Mouse (Mus musculus) lung, embryonic 14.5 days (tissue): ENCODE measurements around the gene Eef1akmt1. TPM values are rescaled to one million over a fixed set of nuclear protein-coding genes. Genes with fewer than 3 reads are reported as not detected.

Experiments used
- ATAC-seq: fragments of 200-750 bp; cut with Nextera tagmentation; 2 replicates; pipeline ENCODE4 v1.8.0; 2017; ENCODE audit warnings: mild to moderate bottlenecking, moderate TSS enrichment, moderate library complexity; ENCODE audit not compliant: insufficient read depth
- DNase-seq: peaks from one replicate; pipeline ENCODE4 v3.0.0-alpha.2; 2015
- H3K27ac ChIP-seq: fragments of 300-500 bp; sonication (generic); 2 replicates; pipeline ENCODE4 v1.5.1; 2014; ENCODE audit warnings: low read depth, mild to moderate bottlenecking, moderate library complexity
- H3K27me3 ChIP-seq: fragments of 300-500 bp; sonication (generic); 2 replicates; pipeline ENCODE4 v1.6.1; 2014; ENCODE audit warnings: low read length, control low read depth; ENCODE audit not compliant: insufficient read depth
- H3K36me3 ChIP-seq: fragments of 300-500 bp; sonication (generic); 2 replicates; pipeline ENCODE4 v1.6.1; 2014; ENCODE audit warnings: control low read depth; ENCODE audit not compliant: insufficient read depth
- H3K4me1 ChIP-seq: fragments of 300-500 bp; sonication (generic); 2 replicates; pipeline ENCODE4 v1.6.1; 2014; ENCODE audit warnings: antibody characterized with exemption, control low read depth; ENCODE audit not compliant: insufficient read depth
- H3K4me2 ChIP-seq: fragments of 300-500 bp; sonication (generic); 2 replicates; pipeline ENCODE4 v1.6.1; 2014; ENCODE audit warnings: mild to moderate bottlenecking
- H3K4me3 ChIP-seq: fragments of 300-500 bp; sonication (generic); 2 replicates; pipeline ENCODE4 v1.5.1; 2014; ENCODE audit warnings: low read depth, low read length
- H3K9ac ChIP-seq: fragments of 300-500 bp; sonication (generic); 2 replicates; pipeline ENCODE4 v1.6.1; 2014
- H3K9me3 ChIP-seq: fragments of 300-500 bp; sonication (generic); 2 replicates; pipeline ENCODE4 v1.6.1; 2016; ENCODE audit warnings: low read depth, low read length, control low read depth
- CTCF ChIP-seq: IDR thresholded peaks from 2 replicates; pipeline ENCODE4 v1.5.1; 2016; ENCODE audit warnings: antibody characterized with exemption, low read depth
- WGBS: fragments of 180-500 bp; shearing (Covaris S2); extraction: QIAGEN DNeasy Blood & Tissue Kit; methylation state at CpG from one replicate; pipeline ENCODE4 v1.1.7; 2014; 5-methylcytosine and 5-hydroxymethylcytosine counted together
- polyA plus RNA-seq: library from polyadenylated mRNA; unstranded; fragments of >200 nt; fragmentation: Nextera tagmentation; extraction: Ambion mirVana; gene quantifications from 2 replicates; pipeline ENCODE4 v1.2.1, GENCODE M21; 2014

Gene Eef1akmt1
- polyA plus RNA-seq, 1 experiment from 2014 or later: 122 TPM

DNA sequence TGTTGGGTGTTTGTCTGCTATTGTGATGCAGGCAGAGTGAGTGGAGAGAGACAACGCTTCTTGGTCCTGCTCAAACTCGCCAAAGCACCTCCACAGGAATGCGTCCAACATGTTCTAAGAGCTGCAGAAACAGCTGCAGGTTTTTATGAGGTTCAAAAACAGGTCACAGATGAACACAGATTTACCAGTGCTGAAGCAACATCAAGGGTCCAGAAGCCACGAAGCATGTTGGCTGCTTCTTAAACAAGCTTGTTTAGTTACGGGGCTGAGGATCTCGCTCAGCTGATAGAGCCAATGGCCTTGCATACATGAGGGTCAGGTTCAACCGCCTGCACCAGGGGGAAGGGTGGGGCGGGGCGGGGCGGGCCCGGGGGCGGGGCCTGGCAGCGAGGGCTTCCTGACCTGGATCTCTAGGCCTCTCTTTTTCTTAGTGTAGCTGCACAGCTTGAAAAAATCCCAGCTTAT is 24.8 kb downstream of the Eef1akmt1 start:
- peak; percentile 53 for DNase-seq
- Histone ChIP-seq H3K4me1 (0 out of 2 replicates have a peak, but pooled peaks cover 5% of the 10 kb centered on the region), H3K27me3 (no peaks in the 10 kb centered on the region), H3K4me3 (no peak overlapping the region), H3K9ac (no peak overlapping the region), H3K9me3 (no peaks in the 10 kb centered on the region), H3K4me2 (0 out of 2 replicates have a peak overlapping the region, but pooled peaks have one; percentile 25), H3K36me3 (peaks cover 18% of the 10 kb centered on the region; the same call in 1 of the 2 replicates), H3K27ac (peak overlapping the region; percentile 75; the same call in 1 of the 2 replicates)
- peak; percentile 78; the same call in 1 of the 2 replicates for ATAC-seq
- 13% methylated on average over 13 of the region's 13 CpGs for WGBS
- TF ChIP-seq CTCF: no peak

- ATAC-seq (no peak), DNase-seq (no peak)
- Histone ChIP-seq H3K4me3 (no peak overlapping the region), H3K36me3 (peaks cover 18% of the 10 kb centered on the region; the same call in 1 of the 2 replicates), H3K9me3 (no peaks in the 10 kb centered on the region), H3K4me1 (0 out of 2 replicates have a peak, but pooled peaks cover 5% of the 10 kb centered on the region), H3K9ac (no peak overlapping the region), H3K27me3 (no peaks in the 10 kb centered on the region), H3K27ac (peak overlapping the region; percentile 75; the same call in 1 of the 2 replicates), H3K4me2 (no peak overlapping the region)
- TF ChIP-seq CTCF: no peak
- 70% methylated on average over 8 of the region's 8 CpGs for WGBS
These were observed 25.3 kb downstream of the Eef1akmt1 start for GRCm38 (mm10) chr14:57546131-57546530.

DNA sequence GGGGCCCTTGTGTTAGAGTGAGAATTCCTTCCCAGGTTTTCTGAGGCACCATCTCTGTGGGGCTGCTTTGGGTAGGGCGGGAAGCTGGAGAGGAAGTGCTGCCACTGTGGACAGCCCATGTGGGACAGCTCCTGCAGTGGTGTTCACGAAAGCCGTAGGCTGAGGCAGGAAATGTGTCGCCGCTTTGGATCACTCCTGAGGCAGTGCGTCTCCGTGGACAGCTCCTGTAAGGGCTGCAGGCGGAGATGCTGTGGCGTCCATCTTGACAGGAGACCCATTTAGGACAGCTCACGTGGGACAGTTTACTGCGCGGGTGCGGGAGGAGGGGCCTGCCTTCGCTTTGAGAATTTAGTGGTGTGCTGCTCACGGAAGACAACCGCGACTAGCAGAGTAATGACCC is 25.9 kb downstream of the Eef1akmt1 start:
- H3K4me2 ChIP-seq: no peak overlapping the region
- H3K27me3 ChIP-seq: no peaks in the 10 kb centered on the region
- WGBS: 77% methylated on average over 17 of the region's 17 CpGs
- H3K9ac ChIP-seq: no peak overlapping the region
- DNase-seq (no peak), ATAC-seq (no peak)
- H3K4me3 ChIP-seq: no peak overlapping the region
- H3K9me3 ChIP-seq: no peaks in the 10 kb centered on the region
- no peak for TF ChIP-seq CTCF
- no peak overlapping the region for H3K27ac ChIP-seq
- 0 out of 2 replicates have a peak, but pooled peaks cover 5% of the 10 kb centered on the region for H3K4me1 ChIP-seq
- H3K36me3 ChIP-seq: peaks cover 18% of the 10 kb centered on the region; the same call in 1 of the 2 replicates

DNA sequence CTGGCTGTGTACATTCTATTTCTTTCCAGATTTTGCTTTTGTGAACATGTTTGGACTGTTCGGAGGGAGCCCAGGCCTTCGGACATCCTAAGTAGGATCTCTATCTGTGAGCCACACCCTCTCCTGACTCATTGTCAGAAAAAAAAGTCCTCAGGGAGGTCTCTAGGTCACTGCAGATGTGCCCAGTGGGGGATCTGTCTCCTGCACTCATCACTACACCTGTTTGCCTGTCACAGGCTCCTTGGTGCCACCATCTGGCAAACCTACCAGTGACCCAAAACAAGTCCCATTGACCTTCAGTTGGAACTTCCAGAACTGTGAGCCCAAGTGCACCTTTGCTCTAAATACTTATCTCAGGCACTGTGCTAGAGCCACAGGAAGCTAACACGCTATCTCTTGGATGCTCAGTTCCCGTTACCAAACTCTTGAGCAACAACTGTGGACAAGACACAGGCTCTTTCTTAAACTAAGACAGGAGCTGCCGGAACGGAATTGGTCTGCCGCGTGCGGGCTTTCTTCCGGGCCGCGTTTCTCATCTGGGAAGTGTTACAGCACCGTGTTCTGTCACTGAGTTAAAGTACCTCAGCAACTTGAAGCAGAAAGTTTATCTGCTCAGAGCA is 27.9 kb downstream of the Eef1akmt1 start:
- H3K27ac ChIP-seq: no peak overlapping the region
- H3K9ac ChIP-seq: no peak overlapping the region
- no peak for TF ChIP-seq CTCF
- DNase-seq (no peak), ATAC-seq (no peak)
- peaks cover under 1% of the 10 kb centered on the region; the same call in 1 of the 2 replicates for H3K36me3 ChIP-seq
- H3K27me3 ChIP-seq: no peaks in the 10 kb centered on the region
- no peak overlapping the region for H3K4me3 ChIP-seq
- H3K4me2 ChIP-seq: no peak overlapping the region
- H3K9me3 ChIP-seq: no peaks in the 10 kb centered on the region
- H3K4me1 ChIP-seq: 0 out of 2 replicates have a peak, but pooled peaks cover 5% of the 10 kb centered on the region
- 88% methylated on average over 13 of the region's 13 CpGs for whole genome bisulfite sequencing

- no peaks in the 10 kb centered on the region for H3K36me3 ChIP-seq
- H3K27me3 ChIP-seq: no peaks in the 10 kb centered on the region
- peaks cover 15% of the 10 kb centered on the region for H3K4me1 ChIP-seq
- H3K4me3 ChIP-seq: no peak overlapping the region
- no peak for TF ChIP-seq CTCF
- no peak for DNase-seq
- H3K27ac ChIP-seq: no peak overlapping the region
- no peak overlapping the region for H3K9ac ChIP-seq
- WGBS: 63% methylated on average over 34 of the region's 34 CpGs
- H3K9me3 ChIP-seq: no peaks in the 10 kb centered on the region
- H3K4me2 ChIP-seq: peak overlapping the region; percentile 22; the same call in 1 of the 2 replicates
- ATAC-seq: no peak
These were observed 29.2 kb downstream of the Eef1akmt1 start for GRCm38 (mm10) chr14:57542231-57542630.

DNA sequence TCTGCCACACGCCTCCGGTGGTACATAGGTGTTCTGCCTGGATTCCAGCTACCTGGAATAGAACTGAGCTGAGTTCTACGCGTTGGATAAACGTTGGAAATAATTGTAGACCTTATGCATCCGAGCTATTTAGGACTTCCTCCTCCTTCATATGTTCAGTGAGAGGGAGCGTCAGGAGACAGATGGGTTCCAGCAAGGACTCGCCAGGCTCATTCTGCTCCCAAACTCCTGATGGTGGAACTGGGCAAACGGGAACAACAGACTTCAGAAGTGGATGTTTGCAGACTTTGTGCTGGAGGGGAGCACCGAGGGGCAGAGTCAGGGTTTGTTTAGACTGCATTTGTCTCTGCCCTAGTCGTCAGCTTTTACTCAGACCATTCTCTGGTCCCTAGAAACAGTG is 30.7 kb downstream of the Eef1akmt1 start:
- Histone ChIP-seq H3K9me3 (no peaks in the 10 kb centered on the region), H3K36me3 (no peaks in the 10 kb centered on the region), H3K27me3 (no peaks in the 10 kb centered on the region), H3K4me3 (no peak overlapping the region), H3K4me2 (no peak overlapping the region), H3K27ac (0 out of 2 replicates have a peak overlapping the region, but pooled peaks have one; percentile 12), H3K4me1 (peaks cover 20% of the 10 kb centered on the region), H3K9ac (no peak overlapping the region)
- WGBS: 54% methylated on average over 11 of the region's 11 CpGs
- DNase-seq (no peak), ATAC-seq (no peak)
- no peak for TF ChIP-seq CTCF

DNA sequence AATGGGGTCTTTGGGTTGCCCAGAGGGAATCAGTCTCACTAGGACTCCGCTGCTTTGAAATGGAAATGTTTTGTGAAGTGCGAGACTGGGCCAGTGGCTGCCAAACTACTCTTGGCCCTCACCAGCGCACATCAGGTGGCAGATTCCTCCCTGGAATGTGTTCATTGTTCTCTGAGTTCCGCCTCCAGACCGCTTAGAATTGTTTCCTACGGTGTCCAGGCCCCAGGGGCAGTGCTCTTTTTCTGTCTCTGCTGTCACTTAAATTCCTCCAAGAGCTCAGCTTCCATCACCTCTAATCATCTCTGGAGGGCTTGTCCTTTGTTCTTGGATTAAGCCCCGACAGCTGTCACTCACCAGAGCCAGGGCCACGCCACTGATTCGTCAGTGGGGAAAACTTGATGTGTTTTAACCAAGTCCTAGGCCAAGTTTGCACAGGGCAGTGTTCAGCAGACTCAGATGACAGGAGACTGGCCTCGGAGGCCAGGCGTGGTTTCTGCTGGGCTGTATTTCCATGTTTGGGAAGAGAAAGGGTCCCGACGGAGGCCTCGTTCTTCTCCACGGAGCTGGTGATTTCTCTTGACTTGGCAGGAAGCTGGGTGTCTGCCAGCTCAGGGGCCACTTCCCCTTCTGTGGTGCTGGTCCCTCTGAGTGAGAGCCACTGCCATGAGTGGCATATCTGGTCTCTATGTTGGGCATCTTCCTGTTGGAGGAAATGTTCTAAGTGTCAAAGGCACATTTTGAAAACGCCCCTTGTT is 34.0 kb downstream of the Eef1akmt1 start:
- Histone ChIP-seq H3K9ac (no peak overlapping the region), H3K4me2 (peak overlapping the region; percentile 39), H3K27me3 (peaks cover 2% of the 10 kb centered on the region; the same call in 1 of the 2 replicates), H3K27ac (peak overlapping the region; percentile 84), H3K4me1 (peaks cover 33% of the 10 kb centered on the region), H3K4me3 (no peak overlapping the region), H3K9me3 (no peaks in the 10 kb centered on the region), H3K36me3 (no peaks in the 10 kb centered on the region)
- WGBS: 17% methylated on average over 16 of the region's 16 CpGs
- no peak for TF ChIP-seq CTCF
- DNase-seq (peak; percentile 82), ATAC-seq (peak; percentile 28; the same call in 1 of the 2 replicates)
